Mouse (Mus musculus): ENCODE results near the gene Hist1h2aa. TPM values are rescaled to one million over a fixed set of nuclear protein-coding genes. Genes with fewer than 3 reads are reported as not detected.

The Hist1h2aa gene
- polyA plus RNA-seq (2015; fragmentation: Nextera tagmentation; extraction: Ambion mirVana) = not detected in 2 replicates

DNA sequence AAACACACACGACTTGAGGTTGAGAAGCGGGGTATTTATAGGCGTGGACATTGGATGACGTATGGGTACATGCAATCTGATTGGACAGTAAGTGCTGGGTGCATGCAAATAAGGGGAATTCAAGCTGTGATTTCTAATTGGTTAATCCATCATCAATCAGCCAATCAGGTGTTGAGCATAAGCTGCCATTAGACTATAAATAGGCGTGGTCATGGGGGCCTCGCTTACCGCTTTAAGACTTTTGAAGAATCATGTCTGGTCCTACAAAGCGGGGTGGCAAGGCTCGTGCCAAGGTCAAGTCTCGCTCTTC is at the start of gene Hist1h2aa:
Hist1h2aa (plus strand) TSS at position 252 of the 310 bp plus-strand sequence.
- H3K4me2 ChIP-seq = no peak within 1 kb of the TSS
- no peak within 1 kb of the TSS for H3K27ac ChIP-seq
- no peak within 1 kb of the TSS for H3K4me3 ChIP-seq
- no peaks in the 10 kb centered on the region for H3K36me3 ChIP-seq
- ATAC-seq (ENCODE audit: insufficient number of reproducible peaks, low FRiP score, low TSS enrichment, low read depth) = no peak
- H3K4me1 ChIP-seq = 0 out of 2 replicates have a peak, but pooled peaks cover 4% of the 10 kb centered on the region
- no peak within 1 kb of the TSS for H3K9ac ChIP-seq
- no peaks in the 10 kb centered on the region for H3K9me3 ChIP-seq
- H3K27me3 ChIP-seq = no peaks in the 10 kb centered on the region
- WGBS = 91% methylated on average over 10 of the region's 10 CpGs

DNA sequence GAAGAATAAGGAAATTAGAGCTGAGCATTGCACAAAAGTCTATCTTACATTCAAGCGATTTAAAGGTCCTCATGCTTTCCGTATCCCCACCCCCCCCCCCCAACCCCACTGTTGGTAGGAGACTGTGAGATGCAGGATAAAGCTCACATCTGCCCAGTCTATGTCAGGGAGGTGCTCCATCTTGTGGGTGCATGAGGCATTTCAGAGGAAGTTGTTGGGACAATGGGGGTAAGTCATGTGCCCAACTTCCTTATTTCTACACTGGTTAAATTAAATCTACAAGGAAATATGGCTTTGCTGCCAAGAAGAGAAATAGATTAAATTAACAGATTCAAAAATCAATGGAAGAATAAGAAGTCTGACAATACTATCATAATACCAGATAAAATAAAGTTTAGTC is 48.7 kb upstream of the Hist1h2aa start:
- Histone ChIP-seq H3K4me1 (no peaks in the 10 kb centered on the region), H3K27ac (no peak overlapping the region), H3K4me3 (no peak overlapping the region), H3K4me2 (no peak overlapping the region), H3K9me3 (no peaks in the 10 kb centered on the region), H3K36me3 (no peaks in the 10 kb centered on the region), H3K27me3 (no peaks in the 10 kb centered on the region), H3K9ac (no peak overlapping the region)
- no peak for ATAC-seq (ENCODE audit: insufficient number of reproducible peaks, low FRiP score, low TSS enrichment, low read depth)
- WGBS = 26% methylated on average over 2 of the region's 2 CpGs

DNA sequence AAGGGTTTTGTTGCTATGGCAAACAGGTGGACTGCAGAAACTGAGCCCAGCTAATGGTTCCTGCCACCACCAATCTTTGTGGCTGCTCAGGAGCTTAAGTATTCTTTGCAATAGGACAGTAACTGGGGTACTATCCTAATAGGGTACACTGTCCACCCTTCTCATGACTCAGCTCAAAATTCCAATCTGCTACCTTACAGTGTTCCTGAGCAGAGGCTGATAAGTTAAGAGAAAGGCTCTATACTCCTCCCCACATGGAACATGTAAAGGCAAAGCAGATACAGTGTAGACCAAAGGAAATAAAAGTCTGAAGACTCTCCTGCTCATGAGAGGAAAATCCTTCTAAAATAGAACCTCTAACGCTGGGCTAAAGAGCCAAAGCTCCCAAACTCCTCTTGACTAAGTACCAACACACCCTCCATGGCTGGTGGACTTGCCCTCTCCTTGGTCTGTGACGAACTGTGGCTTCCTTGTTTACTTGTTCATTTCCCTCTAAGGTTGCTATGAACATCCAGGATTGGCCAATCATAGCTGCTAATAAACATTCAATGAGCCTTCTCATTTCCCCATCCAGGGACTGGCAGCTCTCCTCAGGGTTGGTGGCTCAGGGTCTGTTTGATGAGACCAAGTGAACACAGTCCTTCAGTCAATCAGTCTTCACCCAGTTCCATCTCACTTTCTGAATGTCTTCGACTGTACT is 47.1 kb upstream of the Hist1h2aa start:
- Histone ChIP-seq H3K27ac (no peak overlapping the region), H3K36me3 (no peaks in the 10 kb centered on the region), H3K27me3 (no peaks in the 10 kb centered on the region), H3K4me3 (no peak overlapping the region), H3K4me1 (no peaks in the 10 kb centered on the region), H3K9ac (no peak overlapping the region), H3K9me3 (no peaks in the 10 kb centered on the region), H3K4me2 (no peak overlapping the region)
- WGBS = 81% methylated on average over 3 of the region's 3 CpGs
- no peak for ATAC-seq (ENCODE audit: insufficient number of reproducible peaks, low FRiP score, low TSS enrichment, low read depth)

DNA sequence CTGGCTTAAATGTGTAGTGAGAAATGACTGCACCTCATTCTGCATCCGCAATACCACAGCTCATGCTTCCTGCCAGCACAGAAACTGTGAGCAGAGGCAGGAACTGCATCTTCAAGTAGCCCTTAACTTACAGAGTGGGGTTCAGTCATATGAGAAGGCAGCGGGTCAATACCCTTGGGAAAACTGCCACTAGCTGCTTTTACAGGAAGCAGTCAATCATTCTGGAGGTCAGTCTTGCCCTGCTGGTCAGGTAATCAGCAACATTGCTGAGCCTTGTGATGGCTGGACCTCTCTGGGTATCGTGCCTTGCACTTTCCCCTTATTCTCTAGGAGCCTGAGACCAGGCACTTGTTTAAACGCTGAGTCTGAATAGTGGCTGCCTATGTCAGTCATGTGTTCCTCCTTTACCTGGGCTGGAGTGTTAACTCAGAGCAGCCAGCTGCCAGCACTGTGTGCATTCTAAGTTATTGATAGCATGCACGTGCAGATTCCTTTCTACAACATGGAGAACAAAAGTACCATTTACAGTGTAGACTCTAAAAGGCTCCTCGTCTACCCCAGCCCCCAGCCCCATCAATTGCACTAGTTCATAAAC is 45.2 kb upstream of the Hist1h2aa start:
- no peaks in the 10 kb centered on the region for H3K9me3 ChIP-seq
- H3K36me3 ChIP-seq = no peaks in the 10 kb centered on the region
- H3K4me1 ChIP-seq = no peaks in the 10 kb centered on the region
- no peak overlapping the region for H3K4me2 ChIP-seq
- H3K27ac ChIP-seq = no peak overlapping the region
- H3K4me3 ChIP-seq = no peak overlapping the region
- 39% methylated on average over 6 of the region's 6 CpGs for WGBS
- no peak overlapping the region for H3K9ac ChIP-seq
- ATAC-seq (ENCODE audit: insufficient number of reproducible peaks, low FRiP score, low TSS enrichment, low read depth) = no peak
- H3K27me3 ChIP-seq = no peaks in the 10 kb centered on the region

DNA sequence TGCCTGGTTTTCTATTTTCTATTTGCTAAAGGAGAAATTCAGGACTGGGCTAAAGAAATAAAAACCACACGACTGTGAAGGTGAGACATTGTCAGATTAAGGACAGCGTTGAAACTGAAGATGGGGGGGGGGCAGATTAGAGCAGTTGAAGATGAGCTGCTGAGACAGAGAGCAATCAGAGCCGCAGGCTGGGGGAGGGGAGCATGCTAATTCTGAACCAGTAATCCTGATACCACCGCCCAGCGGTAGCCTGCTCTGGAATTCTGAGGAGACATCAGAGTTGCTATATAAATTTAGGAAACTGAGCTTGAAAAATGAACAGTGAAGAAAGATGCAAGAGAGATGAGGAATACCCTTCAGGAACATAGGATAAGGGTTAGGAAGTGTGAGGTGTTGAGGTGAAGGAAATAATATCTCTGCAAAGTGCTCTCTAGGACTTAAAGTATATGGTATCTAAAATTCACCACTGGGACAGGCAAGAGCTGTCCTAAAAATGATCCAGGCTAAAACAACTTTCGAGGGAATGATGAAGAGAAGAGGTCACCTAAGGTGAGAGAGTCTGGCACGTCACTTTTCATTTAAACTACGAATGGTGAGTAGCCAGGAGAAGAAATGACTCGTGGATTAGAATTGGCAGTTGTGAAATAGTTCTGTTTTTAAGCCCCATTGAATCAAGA is 41.5 kb upstream of the Hist1h2aa start:
- Histone ChIP-seq H3K4me1 (no peaks in the 10 kb centered on the region), H3K4me2 (no peak overlapping the region), H3K9ac (no peak overlapping the region), H3K27me3 (no peaks in the 10 kb centered on the region), H3K4me3 (no peak overlapping the region), H3K27ac (no peak overlapping the region), H3K9me3 (no peaks in the 10 kb centered on the region), H3K36me3 (no peaks in the 10 kb centered on the region)
- WGBS = 42% methylated on average over 9 of the region's 9 CpGs
- no peak for ATAC-seq (ENCODE audit: insufficient number of reproducible peaks, low FRiP score, low TSS enrichment, low read depth)

DNA sequence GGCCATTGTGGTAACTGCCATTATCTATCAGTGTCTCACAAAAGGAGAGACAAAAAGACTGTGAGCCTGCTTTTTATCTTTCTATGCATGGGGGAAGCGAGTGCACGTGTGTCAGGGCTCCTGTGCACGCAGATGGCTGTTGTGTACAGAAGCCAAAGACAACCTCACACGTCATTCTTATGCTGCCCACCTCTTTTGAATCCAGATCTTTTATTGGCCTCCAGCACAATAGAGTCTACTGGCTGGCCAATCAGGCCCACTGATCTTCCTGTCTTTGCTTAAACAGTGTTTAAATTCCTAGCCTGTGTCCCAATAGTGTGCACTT is 41.0 kb upstream of the Hist1h2aa start:
- no peak overlapping the region for H3K4me3 ChIP-seq
- no peak overlapping the region for H3K4me2 ChIP-seq
- no peaks in the 10 kb centered on the region for H3K27me3 ChIP-seq
- H3K36me3 ChIP-seq = no peaks in the 10 kb centered on the region
- H3K9me3 ChIP-seq = no peaks in the 10 kb centered on the region
- H3K27ac ChIP-seq = no peak overlapping the region
- 73% methylated on average over 4 of the region's 4 CpGs for WGBS
- H3K4me1 ChIP-seq = no peaks in the 10 kb centered on the region
- no peak overlapping the region for H3K9ac ChIP-seq
- no peak for ATAC-seq (ENCODE audit: insufficient number of reproducible peaks, low FRiP score, low TSS enrichment, low read depth)

DNA sequence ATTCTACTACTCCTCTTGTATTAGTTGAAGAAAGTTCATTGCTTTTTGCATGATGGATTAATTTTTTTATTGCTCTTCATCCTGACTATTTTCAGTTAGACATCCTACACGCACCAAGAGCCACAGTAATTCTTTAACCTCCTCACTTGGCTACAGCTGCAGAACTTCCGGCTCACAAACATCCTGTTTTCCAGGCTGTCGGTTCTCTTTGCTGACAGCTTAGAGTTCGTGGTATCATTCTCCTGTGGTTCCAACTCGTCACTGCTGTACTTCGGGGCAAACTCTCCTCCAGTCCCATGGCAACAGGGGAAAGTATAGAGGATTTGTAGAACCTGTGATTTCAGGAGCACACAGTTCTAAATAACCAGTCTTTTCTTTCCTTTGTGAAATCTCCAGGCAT is 36.0 kb upstream of the Hist1h2aa start:
- Histone ChIP-seq H3K9ac (no peak overlapping the region), H3K4me1 (no peaks in the 10 kb centered on the region), H3K27me3 (no peaks in the 10 kb centered on the region), H3K36me3 (no peaks in the 10 kb centered on the region), H3K27ac (no peak overlapping the region), H3K4me2 (no peak overlapping the region), H3K4me3 (no peak overlapping the region), H3K9me3 (no peaks in the 10 kb centered on the region)
- ATAC-seq (ENCODE audit: insufficient number of reproducible peaks, low FRiP score, low TSS enrichment, low read depth) = no peak
- WGBS = 56% methylated on average over 6 of the region's 6 CpGs

DNA sequence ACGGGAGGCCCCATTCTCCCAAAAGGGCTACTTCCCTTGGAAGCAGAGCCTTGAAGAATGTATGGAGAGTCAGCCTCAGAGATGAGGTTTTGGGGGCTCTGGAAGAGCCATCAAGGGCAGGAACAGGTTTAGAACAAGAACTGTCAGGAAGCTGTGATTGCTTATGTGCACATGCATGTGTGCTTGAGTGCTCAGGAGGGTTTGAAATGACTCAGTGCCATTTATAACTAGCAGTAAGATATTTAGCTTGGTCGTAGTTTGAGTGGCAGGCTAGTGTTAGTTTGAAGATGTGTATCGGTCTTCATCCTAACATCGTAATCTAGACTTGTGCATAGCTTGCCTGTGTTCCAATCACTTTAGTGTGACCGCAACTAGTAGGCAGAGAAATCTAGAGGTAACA is 27.4 kb upstream of the Hist1h2aa start:
- Histone ChIP-seq H3K9me3 (no peaks in the 10 kb centered on the region), H3K36me3 (no peaks in the 10 kb centered on the region), H3K4me2 (no peak overlapping the region), H3K4me1 (no peaks in the 10 kb centered on the region), H3K9ac (no peak overlapping the region), H3K27ac (no peak overlapping the region), H3K27me3 (no peaks in the 10 kb centered on the region), H3K4me3 (no peak overlapping the region)
- no peak for ATAC-seq (ENCODE audit: insufficient number of reproducible peaks, low FRiP score, low TSS enrichment, low read depth)
- WGBS = 94% methylated on average over 5 of the region's 5 CpGs

DNA sequence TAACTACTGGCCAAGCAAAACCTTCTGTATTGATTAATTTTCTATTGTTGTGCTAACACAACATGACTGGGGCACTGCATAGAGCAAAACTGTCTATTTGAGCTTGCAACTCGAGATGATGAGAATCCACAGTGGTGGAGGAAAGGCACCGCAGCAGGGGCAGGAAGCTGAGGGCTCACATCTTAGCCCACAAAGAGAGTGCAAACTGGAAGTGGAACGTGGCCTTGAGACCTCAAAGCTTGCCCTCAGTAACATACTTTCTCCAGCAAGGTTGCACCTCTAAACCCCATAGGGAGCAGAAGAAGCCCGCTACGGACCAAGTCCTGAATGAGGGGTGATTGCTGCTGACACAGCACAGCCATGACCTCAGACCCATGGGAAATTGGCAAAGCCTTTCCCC is 24.1 kb upstream of the Hist1h2aa start:
- H3K4me3 ChIP-seq = no peak overlapping the region
- H3K9ac ChIP-seq = no peak overlapping the region
- no peaks in the 10 kb centered on the region for H3K27me3 ChIP-seq
- no peak for ATAC-seq (ENCODE audit: insufficient number of reproducible peaks, low FRiP score, low TSS enrichment, low read depth)
- WGBS = 77% methylated on average over 5 of the region's 5 CpGs
- H3K36me3 ChIP-seq = no peaks in the 10 kb centered on the region
- no peaks in the 10 kb centered on the region for H3K9me3 ChIP-seq
- H3K27ac ChIP-seq = no peak overlapping the region
- H3K4me2 ChIP-seq = no peak overlapping the region
- H3K4me1 ChIP-seq = no peaks in the 10 kb centered on the region

DNA sequence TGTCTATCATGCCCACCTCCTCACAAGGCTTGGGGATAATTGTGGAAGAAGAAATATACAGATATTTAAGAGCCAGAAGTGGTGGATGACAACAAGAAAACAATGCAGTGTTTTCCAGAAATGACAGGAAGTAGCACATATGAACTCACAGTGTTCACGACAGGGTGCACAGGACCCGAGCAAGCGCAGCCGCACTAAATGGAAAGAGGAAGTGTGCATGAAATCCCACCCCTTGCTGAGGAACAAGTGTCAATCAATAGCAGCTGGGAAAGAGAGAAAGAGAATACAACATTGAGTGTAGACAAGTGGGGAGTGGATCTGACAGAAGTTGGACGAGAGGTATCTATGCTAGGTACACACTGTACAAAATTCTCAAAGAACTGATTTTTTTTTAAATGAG is 22.9 kb upstream of the Hist1h2aa start:
- Histone ChIP-seq H3K4me1 (no peaks in the 10 kb centered on the region), H3K27me3 (no peaks in the 10 kb centered on the region), H3K36me3 (no peaks in the 10 kb centered on the region), H3K9ac (no peak overlapping the region), H3K4me2 (no peak overlapping the region), H3K9me3 (no peaks in the 10 kb centered on the region), H3K27ac (no peak overlapping the region), H3K4me3 (no peak overlapping the region)
- no peak for ATAC-seq (ENCODE audit: insufficient number of reproducible peaks, low FRiP score, low TSS enrichment, low read depth)
- WGBS = 76% methylated on average over 5 of the region's 5 CpGs

DNA sequence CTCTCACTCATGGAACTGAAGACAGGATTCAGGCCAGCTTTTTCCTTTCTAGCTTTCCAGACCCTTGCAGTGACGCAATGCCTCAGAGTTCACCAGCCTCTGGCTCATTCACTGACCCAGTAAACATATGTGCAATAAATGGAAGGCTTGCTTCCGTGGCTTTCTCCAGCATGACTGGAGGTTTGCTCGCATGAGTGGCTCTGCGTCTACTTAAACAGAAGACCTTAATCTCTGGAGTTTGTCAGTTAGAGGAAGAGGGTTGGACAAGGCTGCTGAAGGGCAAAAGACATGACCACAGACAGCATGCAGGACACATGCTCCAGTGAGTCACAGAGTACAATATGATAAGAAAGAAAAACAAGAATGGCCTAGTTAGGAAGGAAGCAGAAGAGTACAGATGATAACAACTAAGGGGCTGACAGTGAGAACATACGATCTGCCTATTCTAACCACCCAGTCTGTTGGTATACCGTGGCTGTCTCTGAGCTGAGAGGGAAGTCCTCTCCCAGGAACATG is 20.4 kb upstream of the Hist1h2aa start:
- H3K4me1 ChIP-seq = no peaks in the 10 kb centered on the region
- no peaks in the 10 kb centered on the region for H3K27me3 ChIP-seq
- no peak for ATAC-seq (ENCODE audit: insufficient number of reproducible peaks, low FRiP score, low TSS enrichment, low read depth)
- no peaks in the 10 kb centered on the region for H3K9me3 ChIP-seq
- H3K27ac ChIP-seq = no peak overlapping the region
- no peak overlapping the region for H3K4me2 ChIP-seq
- H3K36me3 ChIP-seq = no peaks in the 10 kb centered on the region
- WGBS = 51% methylated on average over 6 of the region's 6 CpGs
- H3K4me3 ChIP-seq = no peak overlapping the region
- H3K9ac ChIP-seq = no peak overlapping the region

DNA sequence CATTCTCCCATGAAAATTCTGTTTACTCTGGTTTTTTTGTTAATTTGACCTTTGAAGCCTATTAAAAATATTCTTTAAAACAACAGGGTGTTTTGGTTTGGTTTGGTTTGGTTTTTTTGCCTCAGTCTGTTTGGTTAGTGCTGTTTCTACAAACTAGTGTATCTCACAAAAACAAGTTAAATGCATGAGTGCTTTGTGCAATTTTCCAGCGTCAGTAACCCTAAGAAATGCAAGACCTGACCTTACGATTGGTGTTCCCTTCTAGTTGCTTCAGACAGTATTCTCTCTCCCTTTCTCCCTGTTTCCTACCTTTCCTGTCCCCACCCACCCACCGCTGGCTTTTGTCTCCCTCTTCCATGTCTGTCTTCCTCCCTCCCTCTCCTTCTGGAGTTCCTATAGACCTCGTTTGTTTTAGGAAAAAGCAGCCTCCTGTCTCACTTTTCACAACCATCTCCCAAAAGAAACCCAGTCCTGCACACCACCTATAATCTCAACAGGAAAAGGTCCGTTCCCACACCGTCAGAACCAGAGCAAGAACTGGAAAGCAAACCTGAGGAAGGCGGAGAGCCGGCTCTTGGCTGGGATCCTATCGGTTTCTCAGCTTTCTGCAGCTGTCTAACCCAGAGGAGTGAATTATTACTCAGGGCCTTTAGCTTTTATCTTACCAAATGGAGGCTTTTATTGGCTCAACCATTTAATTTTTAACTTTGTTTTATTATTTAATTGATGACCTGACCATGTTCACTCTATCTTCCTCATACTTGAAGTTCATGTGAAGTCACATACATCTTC is 19.7 kb upstream of the Hist1h2aa start, which contains the start of gene Slc17a4:
Slc17a4 (minus strand) TSS at position 634 of the 792 bp plus-strand sequence.
- Histone ChIP-seq H3K4me3 (no peak within 1 kb of the TSS), H3K9me3 (no peaks in the 10 kb centered on the region), H3K9ac (no peak within 1 kb of the TSS), H3K4me2 (no peak within 1 kb of the TSS), H3K4me1 (no peaks in the 10 kb centered on the region), H3K27ac (no peak within 1 kb of the TSS), H3K36me3 (no peaks in the 10 kb centered on the region), H3K27me3 (no peaks in the 10 kb centered on the region)
- no peak for ATAC-seq (ENCODE audit: insufficient number of reproducible peaks, low FRiP score, low TSS enrichment, low read depth)
- 60% methylated on average over 9 of the region's 9 CpGs for WGBS

Measured in limb, embryonic 15.5 days (tissue).